Mouse (Mus musculus) gastrocnemius, postnatal 25 days (tissue): ENCODE data around the gene Vmo1. TPM values are rescaled to one million over a fixed set of nuclear protein-coding genes. Genes with fewer than 3 reads are reported as not detected.
"Not testable (repeated sequence)": the region's sequence is repeated elsewhere in the genome, so short reads cannot be mapped to it uniquely, and the experiment has no call there.

ENCODE experiments used
- DNase-seq: peaks from one replicate; pipeline ENCODE4 v3.0.0; 2022
- long read RNA-seq, 2 experiments: library from polyadenylated mRNA; stranded (forward); transcript quantifications; one replicate each; pipeline ENCODE4 v2.0.0; 2021
- total RNA-seq, 2 experiments: library from RNA; stranded (reverse); gene quantifications; 1 replicate in 1 of 2; 2 replicates in 1 of 2; pipeline ENCODE4 v1.2.3; 2021

The Vmo1 gene
- not detected for total RNA-seq
- long read RNA-seq, experiment 1, result 0 reads
- long read RNA-seq, experiment 2, result 0 reads

DNA sequence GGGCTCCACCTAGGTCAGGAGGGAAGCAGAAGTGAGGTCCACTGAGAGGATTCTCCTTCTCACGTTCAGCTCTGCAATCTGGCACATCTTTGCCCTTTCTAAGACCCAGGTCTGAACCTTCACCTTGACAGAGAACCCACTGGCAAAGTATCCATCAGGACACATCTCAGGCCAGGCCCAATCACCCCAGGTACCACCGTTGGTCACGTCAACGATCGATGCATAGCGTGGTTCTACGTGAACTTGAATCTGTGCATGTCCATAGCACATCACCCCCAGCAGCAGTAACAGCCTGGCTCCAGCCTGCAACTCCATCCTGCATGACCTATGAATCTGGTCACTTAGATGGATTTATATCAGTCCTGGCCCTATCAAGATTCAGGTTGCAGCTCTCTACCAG, at the start of gene Vmo1:
TSS of gene Vmo1 (minus strand) at position 329 of the 400 bp plus-strand sequence.
- no peak for DNase-seq

DNA sequence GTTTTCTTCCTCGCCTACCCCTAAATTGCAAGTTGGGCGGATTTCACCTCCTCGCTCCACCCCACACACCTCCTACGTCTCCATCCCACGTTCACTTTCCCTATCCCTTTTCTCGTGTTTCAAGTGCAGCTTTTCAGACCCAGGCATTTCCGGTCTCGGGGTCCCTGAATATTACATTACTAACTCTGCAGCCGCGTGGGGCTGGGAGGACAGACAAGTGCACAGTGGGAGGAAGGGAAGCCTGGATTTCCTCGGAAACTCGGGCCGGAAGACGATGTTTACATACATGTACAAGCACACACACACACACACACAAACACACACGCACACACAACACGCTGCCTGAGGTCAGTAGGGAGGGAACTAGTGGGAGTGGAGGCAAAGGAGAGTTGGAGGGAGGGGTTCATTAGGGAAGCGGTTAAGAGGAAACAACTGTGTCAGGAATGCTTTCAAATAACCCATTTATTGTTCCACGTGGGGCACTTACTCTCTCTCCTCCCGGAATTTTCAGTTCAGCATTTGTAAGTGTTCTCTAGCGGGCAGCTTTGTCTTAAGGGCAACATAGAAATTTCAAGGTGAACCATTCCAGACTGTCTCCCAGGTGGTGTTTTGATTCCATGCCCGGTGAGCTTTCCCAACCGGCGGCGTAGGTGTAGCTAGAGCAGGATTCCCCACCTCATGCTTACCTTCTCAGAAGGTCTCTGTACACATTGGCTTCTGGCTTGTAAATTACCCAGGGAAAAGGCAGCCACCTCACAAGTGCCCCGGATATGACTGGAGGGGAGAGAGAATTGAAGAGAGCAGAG, 49.3 kb upstream of the Vmo1 start:
- peak; percentile 27 for DNase-seq

DNA sequence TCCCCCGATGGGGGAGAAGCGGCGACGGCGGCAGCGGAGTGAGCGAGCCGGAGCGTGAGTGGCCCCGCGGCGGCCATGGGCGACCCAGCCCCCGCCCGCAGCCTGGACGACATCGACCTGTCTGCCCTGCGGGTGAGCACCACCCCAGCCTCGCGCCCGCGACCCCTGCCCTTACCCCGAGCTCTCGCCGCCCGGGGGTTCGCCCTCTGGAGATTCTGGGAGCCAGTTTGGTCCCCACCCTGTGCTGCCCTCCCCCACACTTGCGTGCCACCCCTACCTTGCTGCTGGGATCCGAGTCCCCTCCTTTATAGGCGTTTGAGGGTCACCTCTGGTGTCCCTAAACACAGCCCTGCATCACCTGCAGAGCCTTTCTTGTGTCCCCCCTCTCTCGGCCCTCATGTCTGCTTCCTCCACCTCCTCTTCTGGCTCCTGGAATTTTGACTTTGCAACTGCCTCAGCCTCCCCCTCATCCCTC, 48.6 kb upstream of the Vmo1 start:
- DNase-seq, result no peak

DNA sequence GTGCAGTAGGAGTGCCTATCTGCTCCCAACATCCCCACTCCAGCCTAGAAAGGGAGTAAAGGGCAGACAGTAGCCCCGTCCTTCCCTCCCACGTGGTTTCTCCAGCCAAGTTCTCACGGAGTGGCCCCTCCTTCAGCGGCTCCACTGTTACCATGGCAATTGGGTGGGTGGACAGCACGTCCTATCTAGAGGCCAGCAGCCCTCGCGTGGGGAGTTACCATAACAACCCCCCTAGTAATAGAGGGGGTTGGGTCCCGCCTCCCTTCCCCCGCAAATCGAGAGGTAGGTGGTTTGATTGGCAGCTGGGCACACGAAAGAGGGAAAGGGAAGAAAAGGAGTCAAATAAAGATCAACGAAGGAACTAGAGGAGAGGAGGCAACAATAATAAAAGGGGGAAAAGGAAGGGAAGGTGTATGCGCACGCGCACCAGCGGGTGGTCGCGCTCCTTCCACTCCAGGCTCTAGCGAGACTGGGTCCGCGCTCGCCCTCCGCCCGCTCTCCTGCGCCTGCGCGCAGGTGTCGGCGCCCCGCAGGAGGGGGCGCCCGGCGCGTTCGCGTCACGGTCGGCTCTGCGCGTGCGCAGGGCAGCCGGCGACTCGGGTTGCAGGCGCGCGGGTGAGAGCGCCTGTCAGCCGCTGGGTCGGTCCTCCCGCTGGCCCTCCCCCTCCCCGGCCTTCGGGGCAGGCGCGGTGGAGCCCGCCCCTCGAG, 48.0 kb upstream of the Vmo1 start, which contains the start of gene Mink1:
TSS of gene Mink1 (plus strand) at position 595 of the 708 bp plus-strand sequence.
- DNase-seq, result peak; percentile 92

DNA sequence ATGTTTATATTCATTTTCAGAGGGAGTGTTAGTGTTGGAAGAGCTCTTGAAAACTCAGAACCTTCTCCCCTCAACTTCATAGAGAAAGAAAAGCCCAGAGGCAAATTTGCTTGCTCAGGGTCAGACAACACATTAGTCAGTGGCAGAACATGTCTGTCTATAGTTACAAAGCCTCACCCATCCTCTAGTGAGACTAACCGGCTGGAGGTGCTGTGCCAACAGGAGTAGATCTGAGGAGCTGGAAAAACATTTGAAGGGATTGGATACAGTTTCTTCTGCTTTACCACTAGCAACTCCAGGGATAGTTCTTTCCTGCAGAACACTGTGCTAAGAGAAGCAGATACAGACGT, 47.5 kb upstream of the Vmo1 start:
- DNase-seq, result no peak

DNA sequence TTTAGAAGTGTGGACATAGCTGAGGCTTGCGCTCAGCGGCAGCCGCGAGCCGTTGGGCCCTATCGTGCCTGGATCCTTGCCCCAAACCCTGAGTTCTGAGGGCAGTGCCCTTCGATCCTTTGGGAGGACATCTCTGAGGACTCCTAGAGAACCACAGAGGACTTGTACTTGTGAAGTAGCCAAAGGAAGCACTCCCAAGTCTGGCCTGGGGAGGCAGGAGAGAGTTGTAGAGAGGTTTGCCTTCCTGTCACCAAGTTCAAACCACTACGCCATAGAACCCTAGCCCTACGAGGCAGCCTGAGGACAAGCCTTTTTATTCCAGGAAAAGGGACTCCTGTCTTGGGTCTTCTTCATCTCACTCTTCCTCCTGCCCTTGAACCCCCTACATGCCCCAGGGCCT, 43.1 kb upstream of the Vmo1 start:
- DNase-seq, result no peak

DNA sequence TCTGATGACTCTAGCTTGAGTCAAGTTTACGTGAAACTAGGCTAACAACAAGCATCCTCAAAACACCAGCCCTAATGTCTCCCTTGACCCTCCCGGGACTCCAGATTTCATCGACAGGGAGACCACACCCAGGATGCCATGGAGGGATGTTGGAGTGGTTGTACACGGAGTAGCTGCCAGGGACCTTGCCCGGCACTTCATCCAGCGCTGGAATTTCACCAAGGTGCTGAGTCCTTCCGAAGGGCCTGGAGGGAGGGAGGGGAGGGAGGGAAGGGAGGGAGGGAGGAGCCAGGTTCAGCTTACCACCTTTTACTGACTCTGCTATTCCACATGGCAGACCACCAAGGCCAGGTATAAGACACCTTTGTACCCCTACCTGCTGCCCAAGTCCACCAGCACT, 39.5 kb upstream of the Vmo1 start:
- no peak for DNase-seq

DNA sequence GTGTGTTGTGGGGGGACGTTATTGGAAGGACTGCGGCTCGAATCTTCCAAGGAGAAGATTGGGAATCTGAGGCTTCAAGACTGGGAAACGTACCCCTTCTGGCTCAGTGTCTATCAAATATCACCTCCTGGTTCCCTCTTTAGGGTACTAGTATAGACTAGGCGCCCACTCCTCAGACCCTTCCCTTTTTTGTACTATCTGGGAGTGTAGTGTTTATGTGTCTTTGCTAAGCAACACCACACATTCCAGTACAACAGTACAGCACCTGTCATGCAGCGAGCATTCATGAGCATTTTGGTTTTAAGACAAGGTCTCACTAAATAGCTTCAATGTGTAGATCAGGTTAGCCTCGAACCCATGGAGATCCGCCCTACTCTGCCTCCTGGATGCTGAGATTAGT, 37.1 kb upstream of the Vmo1 start:
- no peak for DNase-seq

DNA sequence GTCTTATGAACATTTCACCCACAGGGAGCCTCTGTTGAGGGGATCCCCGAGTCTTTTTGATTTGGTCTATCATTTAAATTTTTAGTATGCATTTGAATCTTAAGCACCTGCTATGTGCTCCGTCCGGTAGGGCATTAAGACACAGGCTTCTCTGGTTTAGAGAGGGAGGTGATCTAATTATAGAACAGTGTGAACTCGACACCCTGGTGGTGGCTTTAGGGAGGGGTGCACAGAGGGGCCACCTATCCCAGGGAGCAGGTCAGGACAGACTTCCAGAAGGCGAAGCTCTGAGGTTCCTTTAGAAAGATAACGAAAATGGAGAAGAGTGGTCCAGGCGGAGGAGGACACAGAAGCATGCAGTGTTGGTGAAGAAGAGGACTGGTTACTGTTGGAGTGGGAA, 30.1 kb upstream of the Vmo1 start:
- peak; percentile 52 for DNase-seq

DNA sequence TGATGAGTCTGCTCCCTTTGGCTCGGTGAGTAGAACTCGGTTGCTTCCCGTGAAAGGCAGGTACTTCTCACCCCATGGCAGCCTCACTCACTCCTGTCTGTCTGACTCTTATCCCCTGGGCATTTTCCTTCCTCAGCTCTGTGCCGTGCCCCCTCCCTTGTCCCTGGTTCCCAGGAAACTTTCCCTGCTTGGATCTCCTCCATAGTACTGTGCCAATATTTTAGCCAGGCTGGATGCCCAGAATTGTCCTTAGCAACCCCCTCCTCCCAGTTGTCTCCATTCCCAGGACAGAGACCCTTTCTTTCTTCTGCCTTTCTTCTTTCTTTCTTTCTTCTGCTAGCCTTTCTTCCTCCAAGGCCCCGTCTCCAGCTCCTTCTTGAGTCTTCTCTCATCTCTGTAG, 27.0 kb upstream of the Vmo1 start:
- no peak for DNase-seq

DNA sequence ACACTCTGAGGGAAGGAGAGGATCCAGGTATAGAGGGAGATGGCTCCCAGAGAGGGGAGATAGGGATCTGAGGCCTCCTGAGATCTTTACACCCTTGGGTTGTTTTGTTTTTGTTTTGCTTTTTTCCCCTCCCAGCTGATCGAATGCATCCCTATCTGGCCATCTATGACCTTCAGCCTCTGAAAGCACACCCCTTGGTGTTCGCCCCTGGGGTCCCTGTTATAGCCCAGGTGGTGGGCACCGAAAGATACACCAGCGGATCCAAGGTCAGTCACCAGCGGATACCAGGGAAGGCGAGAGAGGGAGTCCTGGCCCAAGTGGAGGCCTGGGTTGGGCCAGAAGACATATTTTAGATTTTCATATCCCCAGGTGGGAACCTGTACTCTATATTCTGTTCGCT, 26.5 kb upstream of the Vmo1 start:
- DNase-seq, result no peak

DNA sequence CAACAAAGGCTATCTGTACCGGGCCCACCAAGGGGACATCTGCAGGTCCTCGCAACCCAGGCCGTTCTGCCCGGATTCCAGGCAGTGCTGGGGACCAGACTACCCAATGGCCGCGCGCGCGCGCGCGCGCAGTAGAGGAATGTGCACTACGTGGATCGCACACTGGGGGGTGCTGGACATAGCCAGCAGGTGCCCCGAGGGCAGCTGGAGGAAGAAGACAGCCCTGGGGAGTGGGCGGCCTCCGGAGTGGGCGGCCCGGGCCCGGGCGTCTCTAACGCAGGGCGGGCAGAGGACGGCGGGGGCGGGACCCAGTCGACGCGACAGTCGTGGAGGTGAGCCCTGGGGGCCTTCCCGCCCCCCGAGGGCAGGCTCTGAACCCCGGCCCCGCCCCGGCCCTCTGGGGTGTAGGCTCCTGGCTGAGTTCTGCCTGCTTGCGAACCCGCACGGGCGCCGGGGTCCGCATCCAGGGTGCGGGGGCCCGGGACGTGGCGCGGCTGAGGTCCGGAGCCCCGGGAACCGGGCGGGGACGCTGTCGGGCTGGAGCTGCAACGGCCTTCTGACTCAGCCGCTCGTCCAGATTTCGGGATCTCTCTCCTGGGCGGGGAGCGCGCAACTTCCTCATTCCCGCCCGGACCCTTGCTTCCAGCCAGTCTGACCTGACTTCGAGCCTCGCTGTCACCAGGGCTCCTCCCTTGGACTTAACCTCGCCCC, 25.6 kb upstream of the Vmo1 start, which contains the start of gene Pld2:
TSS of gene Pld2 (plus strand) at position 188 of the 711 bp plus-strand sequence.
- DNase-seq, result peak; percentile 92

DNA sequence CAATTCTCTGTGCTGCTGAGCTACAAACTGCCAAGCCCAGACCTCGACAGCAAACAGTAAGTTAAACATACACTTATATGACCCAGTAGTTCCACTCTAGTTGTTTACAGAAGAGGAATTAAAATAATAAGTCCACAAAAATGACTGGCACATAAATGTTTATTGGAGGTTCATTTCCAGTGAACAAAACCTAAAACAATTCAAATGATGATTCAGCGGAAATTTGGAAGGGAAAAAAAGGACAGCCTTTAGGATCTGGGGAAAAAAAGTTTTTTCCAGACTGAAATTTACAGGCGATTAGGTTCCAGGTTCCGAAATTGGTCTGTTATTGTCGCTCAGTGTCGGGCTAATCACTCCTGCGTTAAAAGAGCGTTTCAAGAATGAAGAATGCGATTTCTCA, 25.0 kb upstream of the Vmo1 start:
- DNase-seq, result no peak

DNA sequence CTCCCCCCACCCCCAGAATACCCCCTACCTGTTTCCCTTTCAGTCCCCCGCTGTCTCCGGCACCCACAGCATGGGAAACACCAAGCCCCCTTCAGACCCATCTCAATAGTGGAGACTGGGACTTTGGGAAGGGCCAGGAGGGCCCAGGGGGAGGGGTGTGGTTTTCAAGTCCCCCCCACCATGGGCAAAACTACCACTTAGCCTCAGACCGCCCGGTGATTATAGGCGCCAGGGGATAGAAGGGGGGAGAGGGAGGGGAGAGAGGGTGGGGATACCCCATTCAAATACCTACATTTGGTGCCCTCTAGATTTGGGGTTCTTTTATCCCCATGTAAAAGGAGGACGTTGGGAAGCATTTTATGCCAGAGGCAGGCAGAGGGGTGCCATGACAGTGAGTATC, 18.4 kb upstream of the Vmo1 start, which contains the start of gene Gm40193:
TSS of gene Gm40193 (minus strand) at position 101 of the 400 bp plus-strand sequence.
- DNase-seq, result no peak

DNA sequence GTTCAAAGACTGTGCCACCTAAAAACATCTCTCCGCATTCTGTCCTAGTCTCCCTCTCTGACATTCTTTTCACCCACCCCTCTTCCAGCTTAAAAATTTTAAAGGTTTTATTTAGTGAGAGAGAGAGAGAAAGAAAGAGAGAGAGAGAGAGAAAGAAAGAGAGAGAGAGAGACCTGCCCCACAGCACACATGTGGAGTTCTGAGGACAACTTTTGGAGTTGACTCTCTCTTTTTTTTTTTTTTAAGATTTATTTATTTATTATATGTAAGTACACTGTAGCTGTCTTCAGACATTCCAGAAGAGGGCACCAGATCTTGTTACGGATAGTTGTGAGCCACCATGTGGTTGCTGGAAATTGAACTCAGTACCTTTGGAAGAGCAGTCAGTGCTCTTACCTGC, 16.6 kb upstream of the Vmo1 start:
- not testable (repeated sequence) for DNase-seq

DNA sequence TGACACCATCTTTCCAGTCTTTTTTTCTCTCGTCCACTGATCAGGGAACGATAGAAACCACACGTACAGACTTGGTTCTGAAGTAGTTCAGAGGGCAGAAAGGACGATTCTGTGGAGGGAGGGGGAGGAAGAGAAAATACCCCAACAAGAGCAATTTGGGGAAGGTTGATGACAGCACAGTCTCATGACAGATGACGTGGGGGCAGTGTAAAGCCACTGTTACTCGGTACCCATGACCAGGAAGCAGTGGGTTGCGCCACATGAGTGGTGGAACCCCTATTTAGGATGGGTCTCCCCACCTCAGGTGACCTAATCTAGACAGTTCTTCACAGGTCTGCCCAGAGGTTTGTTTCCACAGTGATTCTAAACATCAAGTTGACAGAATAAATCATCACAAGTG, 14.2 kb upstream of the Vmo1 start:
- no peak for DNase-seq

DNA sequence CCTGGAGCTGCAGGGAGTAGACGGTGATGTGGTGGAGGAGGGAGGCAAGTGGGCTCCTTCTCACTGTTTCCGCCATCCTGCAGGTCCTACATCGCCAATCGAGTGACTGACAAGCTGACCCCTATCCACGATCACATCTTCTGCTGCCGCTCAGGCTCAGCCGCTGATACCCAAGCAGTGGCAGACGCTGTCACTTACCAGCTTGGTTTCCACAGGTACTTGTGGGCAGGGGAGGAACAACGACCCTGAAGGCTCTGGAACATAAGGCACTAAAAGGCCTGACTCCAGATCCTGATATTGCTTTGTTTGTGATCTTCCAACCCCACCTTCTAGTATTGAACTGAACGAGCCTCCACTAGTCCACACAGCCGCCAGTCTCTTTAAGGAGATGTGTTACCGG, 11.8 kb upstream of the Vmo1 start:
- no peak for DNase-seq

DNA sequence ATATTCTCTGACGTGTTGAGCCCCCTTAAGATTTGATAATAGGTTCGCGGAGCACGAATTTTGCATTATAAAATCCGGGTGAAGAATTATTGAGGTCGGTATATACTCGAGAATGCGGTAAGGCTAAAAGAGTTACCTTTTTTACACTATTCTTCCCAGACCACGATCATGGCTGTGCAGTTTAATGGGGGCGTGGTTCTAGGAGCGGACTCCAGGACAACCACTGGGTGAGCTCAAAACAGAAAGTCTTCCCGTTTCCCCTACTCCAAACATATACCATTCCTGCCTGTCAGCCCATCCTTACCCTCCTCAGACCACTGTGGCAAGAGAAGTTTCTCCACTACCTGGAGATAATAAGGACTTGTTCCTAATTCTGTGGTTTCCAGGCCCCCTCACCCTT, 11.3 kb upstream of the Vmo1 start:
- DNase-seq, result no peak

DNA sequence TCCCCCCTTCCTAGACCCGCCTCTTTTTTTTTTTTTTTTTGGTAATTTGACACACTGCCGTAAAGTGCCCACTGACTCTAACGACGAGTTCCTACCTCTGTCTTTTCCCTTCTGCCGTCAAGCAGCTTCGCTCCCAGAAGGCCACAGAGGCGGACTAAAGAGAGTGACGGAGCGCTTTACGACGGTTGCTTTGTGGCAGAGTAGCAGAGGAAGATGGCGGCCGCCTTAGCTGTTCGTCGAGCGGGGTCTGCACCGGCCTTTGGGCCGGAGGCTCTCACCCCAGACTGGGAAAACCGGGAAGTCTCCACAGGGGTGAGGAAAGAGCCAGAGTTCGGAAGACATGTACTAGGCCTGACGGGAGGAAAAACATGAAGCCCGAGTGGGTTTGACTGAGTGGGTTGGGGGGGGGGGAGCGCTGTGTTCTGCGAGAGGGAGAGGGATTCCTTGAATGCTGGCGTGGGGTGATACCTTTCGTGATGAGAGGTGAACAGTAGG, 10.8 kb upstream of the Vmo1 start, which contains the start of gene Psmb6:
TSS of gene Psmb6 (plus strand) at position 184 of the 495 bp plus-strand sequence.
- peak; percentile 93 for DNase-seq

DNA sequence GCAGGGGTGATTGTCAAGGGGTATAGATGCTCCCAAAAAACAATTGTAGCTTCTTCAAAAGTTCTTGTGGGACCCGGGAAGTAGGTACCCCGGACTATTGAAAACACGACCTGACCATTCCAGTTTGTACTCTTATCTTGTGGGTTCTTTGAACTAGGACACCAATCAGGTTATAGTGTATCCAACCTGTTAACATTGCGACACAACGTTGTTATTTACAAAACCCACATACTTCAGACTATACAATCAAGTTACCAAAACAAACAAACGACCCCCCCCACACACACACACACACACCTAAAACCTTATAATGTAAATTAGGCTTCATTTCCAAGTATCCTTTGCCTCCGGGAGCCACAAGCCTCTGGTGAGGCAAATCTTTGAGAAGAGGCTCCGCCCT, 10.4 kb upstream of the Vmo1 start:
- DNase-seq, result no peak

DNA sequence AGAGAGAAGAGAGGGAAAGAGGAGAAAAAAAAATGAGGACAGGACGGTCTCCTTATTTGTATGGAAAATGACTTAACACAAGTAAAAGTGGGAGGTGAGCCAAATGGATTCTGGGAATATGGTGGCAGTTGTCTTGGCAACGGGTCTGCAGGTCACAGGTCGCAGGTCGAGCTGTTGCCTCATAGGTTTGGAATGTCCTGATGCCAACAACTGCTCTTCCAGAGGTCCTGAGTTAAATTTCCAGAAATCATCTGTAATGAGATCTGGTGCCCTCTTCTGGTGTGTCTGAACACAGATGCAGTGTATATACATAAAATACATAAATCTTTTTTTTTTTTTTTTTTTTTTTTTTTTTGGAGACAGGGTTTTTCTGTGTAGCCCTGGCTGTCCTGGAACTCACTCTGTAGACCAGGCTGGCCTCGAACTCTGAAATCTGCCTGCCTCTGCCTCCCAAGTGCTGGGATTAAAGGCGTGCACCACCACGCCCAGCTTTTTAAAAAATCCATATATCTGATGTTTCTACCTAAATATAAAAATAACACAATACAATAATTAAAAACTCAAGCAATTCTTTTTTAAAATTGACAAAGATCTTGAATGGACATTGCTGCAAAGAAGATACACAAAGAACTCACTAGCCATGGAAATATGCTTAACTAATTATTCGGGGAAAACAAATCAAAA, 9.0 kb upstream of the Vmo1 start:
- not testable (repeated sequence) for DNase-seq
